Mouse (Mus musculus): Measurements from ENCODE around the gene Pkd1l1. TPM values are rescaled to one million over a fixed set of nuclear protein-coding genes. Genes with fewer than 3 reads are reported as not detected.
A peak's percentile ranks its signal among the peaks of the same experiment; 100 is the strongest.

Pkd1l1 gene
- polyA plus RNA-seq, 2 experiments: 0.04 to 0.11 TPM

DNA sequence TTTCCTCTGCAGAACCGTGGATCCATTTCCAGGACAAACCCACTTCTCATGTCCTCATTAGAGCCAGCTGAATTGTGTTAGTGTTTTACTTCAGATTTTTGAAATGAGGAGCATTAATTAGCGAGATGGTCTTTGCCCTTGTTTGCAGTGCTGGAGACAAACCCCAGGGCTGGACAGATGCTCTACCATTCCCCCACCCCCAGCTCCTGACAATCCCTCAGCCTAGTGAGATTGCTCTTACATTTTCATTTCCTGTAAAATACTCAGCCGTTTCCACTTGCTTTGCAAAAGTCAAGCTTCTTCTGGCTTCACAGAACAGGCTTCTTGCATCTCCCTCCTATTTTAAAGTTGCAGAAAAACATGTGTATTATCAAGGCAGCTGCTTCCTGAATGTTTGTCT is 155.7 kb downstream of the Pkd1l1 start:
- no peak for TF ChIP-seq POLR2A (IDR thresholded peaks at IDR 0.05; ENCODE audit: borderline replicate concordance, extremely low read depth, insufficient read depth, insufficient read length)
- Histone ChIP-seq H3K4me2 (replicated peaks; ENCODE audit: low read depth, low read length, severe bottlenecking) (no peak overlapping the region), H3K27me3 (ENCODE audit: control insufficient read depth, insufficient read depth, low read length) (no peaks in the 10 kb centered on the region), H3K4me1 (ENCODE audit: control insufficient read depth, insufficient read depth, low read length) (peaks cover 7% of the 10 kb centered on the region; the same call in 1 of the 2 replicates), H3K9me3 (ENCODE audit: control insufficient read depth, low read length) (0 out of 2 replicates have a peak, but pooled peaks cover 6% of the 10 kb centered on the region), H3K4me3 (replicated peaks; ENCODE audit: low read length) (no peak overlapping the region), H3K9ac (ENCODE audit: low read depth, low read length, severe bottlenecking) (no peak overlapping the region), H3K36me3 (ENCODE audit: control insufficient read depth, insufficient read depth, low read length) (no peaks in the 10 kb centered on the region), H3K27ac (replicated peaks; ENCODE audit: low read depth, low read length) (no peak overlapping the region)
- WGBS: 16% methylated on average over 3 of the region's 3 CpGs
- ATAC-seq (ENCODE audit: low FRiP score, low read depth) (no peak), DNase-seq (ENCODE audit: low spot score) (no peak)

DNA sequence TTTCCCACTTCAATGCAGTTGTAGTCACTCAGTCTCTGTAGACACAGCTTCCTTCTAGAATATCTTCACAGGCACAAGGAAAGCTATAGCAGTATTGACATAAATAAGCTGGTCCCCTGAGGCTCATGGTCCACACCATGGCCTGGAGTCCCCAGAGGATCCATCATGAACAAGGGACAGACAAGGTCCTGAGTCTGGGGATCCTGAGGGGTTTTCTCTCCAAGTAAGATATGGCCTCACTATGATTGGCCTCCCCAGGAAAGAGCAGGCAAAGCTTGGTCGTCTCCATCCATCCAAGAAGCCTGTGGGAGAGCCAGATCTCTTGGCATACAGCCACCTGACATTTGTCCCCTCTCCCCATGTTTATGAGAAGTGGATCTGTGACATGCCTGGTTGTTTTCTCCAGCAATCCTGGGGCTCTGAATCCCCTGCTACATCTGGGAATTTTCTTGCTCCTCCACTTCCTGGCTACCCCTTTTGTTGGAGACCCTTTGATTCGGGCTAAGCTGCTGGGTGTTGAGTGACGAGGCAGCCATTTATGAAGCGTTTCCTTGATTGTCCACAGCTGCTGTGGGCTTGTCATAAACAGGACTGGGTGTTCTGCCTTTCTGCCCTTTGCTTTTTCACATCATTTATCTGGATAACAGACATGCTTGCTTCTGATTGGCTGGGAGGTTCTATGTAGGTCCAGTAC is 158.8 kb downstream of the Pkd1l1 start:
- Histone ChIP-seq H3K9me3 (ENCODE audit: control insufficient read depth, low read length) (0 out of 2 replicates have a peak, but pooled peaks cover 4% of the 10 kb centered on the region), H3K4me1 (ENCODE audit: control insufficient read depth, insufficient read depth, low read length) (peaks cover 7% of the 10 kb centered on the region; the same call in 1 of the 2 replicates), H3K4me3 (replicated peaks; ENCODE audit: low read length) (no peak overlapping the region), H3K27ac (replicated peaks; ENCODE audit: low read depth, low read length) (no peak overlapping the region), H3K27me3 (ENCODE audit: control insufficient read depth, insufficient read depth, low read length) (no peaks in the 10 kb centered on the region), H3K4me2 (replicated peaks; ENCODE audit: low read depth, low read length, severe bottlenecking) (no peak overlapping the region), H3K9ac (ENCODE audit: low read depth, low read length, severe bottlenecking) (no peak overlapping the region), H3K36me3 (ENCODE audit: control insufficient read depth, insufficient read depth, low read length) (no peaks in the 10 kb centered on the region)
- DNase-seq (ENCODE audit: low spot score) (no peak), ATAC-seq (ENCODE audit: low FRiP score, low read depth) (peak; percentile 54; the same call in 1 of the 2 replicates)
- WGBS: 12% methylated on average over 4 of the region's 4 CpGs
- no peak for TF ChIP-seq POLR2A (IDR thresholded peaks at IDR 0.05; ENCODE audit: borderline replicate concordance, extremely low read depth, insufficient read depth, insufficient read length)

DNA sequence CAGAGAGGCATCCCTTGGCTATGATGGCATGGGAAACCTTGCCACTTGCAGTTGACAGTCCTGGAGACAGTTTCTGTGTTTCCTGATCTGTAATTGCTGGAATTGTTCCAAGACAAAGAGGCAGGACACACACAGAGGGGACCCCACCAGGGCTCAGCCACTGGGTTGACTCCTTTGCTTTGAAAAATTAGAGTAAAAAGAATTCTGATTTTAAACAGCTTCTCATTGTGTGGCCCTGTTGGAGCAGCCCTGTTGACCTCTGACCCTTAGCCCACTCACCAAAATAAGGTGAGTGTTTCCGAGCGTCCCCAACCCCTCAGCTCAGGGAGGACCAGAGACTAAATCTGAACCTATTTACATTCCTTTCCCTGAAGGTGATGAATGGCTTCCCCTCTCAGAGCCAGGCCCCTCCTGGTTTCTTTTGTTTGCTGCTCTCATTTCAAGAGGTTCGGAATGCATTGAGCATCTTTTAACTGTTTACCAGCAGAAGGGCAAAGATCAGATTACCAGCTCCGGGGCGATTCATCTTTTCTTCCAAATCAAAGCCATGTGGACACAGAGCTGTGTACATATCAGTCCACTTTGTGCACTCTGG is 161.5 kb downstream of the Pkd1l1 start:
- H3K27me3 ChIP-seq (ENCODE audit: control insufficient read depth, insufficient read depth, low read length): no peaks in the 10 kb centered on the region
- DNase-seq (ENCODE audit: low spot score) (no peak), ATAC-seq (ENCODE audit: low FRiP score, low read depth) (no peak)
- H3K36me3 ChIP-seq (ENCODE audit: control insufficient read depth, insufficient read depth, low read length): no peaks in the 10 kb centered on the region
- no peaks in the 10 kb centered on the region for H3K9me3 ChIP-seq (ENCODE audit: control insufficient read depth, low read length)
- no peak overlapping the region for H3K4me2 ChIP-seq (replicated peaks; ENCODE audit: low read depth, low read length, severe bottlenecking)
- TF ChIP-seq POLR2A (IDR thresholded peaks at IDR 0.05; ENCODE audit: borderline replicate concordance, extremely low read depth, insufficient read depth, insufficient read length): no peak
- WGBS: 17% methylated on average over 5 of the region's 5 CpGs
- H3K9ac ChIP-seq (ENCODE audit: low read depth, low read length, severe bottlenecking): no peak overlapping the region
- H3K4me1 ChIP-seq (ENCODE audit: control insufficient read depth, insufficient read depth, low read length): no peaks in the 10 kb centered on the region
- no peak overlapping the region for H3K27ac ChIP-seq (replicated peaks; ENCODE audit: low read depth, low read length)
- H3K4me3 ChIP-seq (replicated peaks; ENCODE audit: low read length): no peak overlapping the region

DNA sequence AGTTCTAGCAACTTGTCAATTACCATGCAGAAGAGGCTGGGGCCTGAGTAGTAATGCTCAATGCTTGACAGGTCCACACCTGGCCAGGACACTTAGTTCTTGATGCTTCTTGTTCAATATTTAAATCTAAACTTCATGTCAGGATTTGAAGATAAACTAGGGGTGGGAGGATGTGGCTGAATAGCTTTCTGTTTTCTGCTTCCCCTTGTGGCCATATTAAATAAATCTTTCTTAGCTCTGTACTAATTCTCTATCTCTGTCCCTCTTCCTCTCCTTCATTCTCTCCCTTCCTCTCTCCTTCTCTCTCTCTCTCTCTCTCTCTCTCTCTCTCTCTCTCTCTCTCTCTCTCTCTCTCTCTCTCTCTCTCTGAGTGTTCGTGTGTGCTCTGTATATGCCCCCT is 163.4 kb downstream of the Pkd1l1 start:
- H3K4me1 ChIP-seq (ENCODE audit: control insufficient read depth, insufficient read depth, low read length): no peaks in the 10 kb centered on the region
- H3K9ac ChIP-seq (ENCODE audit: low read depth, low read length, severe bottlenecking): no peak overlapping the region
- 75% methylated on average over 1 of the region's 1 CpGs for WGBS
- TF ChIP-seq POLR2A (IDR thresholded peaks at IDR 0.05; ENCODE audit: borderline replicate concordance, extremely low read depth, insufficient read depth, insufficient read length): no peak
- ATAC-seq (ENCODE audit: low FRiP score, low read depth): no peak
- no peaks in the 10 kb centered on the region for H3K9me3 ChIP-seq (ENCODE audit: control insufficient read depth, low read length)
- no peak overlapping the region for H3K4me2 ChIP-seq (replicated peaks; ENCODE audit: low read depth, low read length, severe bottlenecking)
- no peak overlapping the region for H3K27ac ChIP-seq (replicated peaks; ENCODE audit: low read depth, low read length)
- H3K27me3 ChIP-seq (ENCODE audit: control insufficient read depth, insufficient read depth, low read length): no peaks in the 10 kb centered on the region
- H3K4me3 ChIP-seq (replicated peaks; ENCODE audit: low read length): no peak overlapping the region
- DNase-seq (ENCODE audit: low spot score): no peak
- no peaks in the 10 kb centered on the region for H3K36me3 ChIP-seq (ENCODE audit: control insufficient read depth, insufficient read depth, low read length)

DNA sequence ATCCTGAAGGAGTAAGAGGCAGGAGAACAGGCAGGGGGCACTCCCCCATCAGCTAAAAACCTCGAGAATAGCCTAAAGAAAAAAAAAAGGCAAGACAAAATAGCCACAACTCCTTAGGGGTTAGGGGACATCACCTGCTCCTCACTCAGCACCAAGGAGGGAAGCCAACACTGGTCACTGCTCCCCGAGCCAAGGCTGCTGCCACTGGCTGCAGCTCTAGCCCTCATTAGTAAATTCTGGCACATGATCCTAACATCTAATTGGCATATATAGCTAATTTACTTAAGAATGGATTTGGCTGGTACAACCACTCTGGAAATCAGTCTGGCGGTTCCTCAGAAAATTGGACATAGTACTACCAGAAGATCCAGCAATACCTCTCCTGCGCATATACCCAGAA is 166.1 kb downstream of the Pkd1l1 start:
- TF ChIP-seq POLR2A (IDR thresholded peaks at IDR 0.05; ENCODE audit: borderline replicate concordance, extremely low read depth, insufficient read depth, insufficient read length): no peak
- no peak overlapping the region for H3K9ac ChIP-seq (ENCODE audit: low read depth, low read length, severe bottlenecking)
- DNase-seq (ENCODE audit: low spot score) (no peak), ATAC-seq (ENCODE audit: low FRiP score, low read depth) (no peak)
- H3K4me2 ChIP-seq (replicated peaks; ENCODE audit: low read depth, low read length, severe bottlenecking): no peak overlapping the region
- H3K27me3 ChIP-seq (ENCODE audit: control insufficient read depth, insufficient read depth, low read length): no peaks in the 10 kb centered on the region
- no peak overlapping the region for H3K4me3 ChIP-seq (replicated peaks; ENCODE audit: low read length)
- WGBS: 72% methylated on average over 4 of the region's 4 CpGs
- H3K36me3 ChIP-seq (ENCODE audit: control insufficient read depth, insufficient read depth, low read length): no peaks in the 10 kb centered on the region
- H3K4me1 ChIP-seq (ENCODE audit: control insufficient read depth, insufficient read depth, low read length): no peaks in the 10 kb centered on the region
- no peaks in the 10 kb centered on the region for H3K9me3 ChIP-seq (ENCODE audit: control insufficient read depth, low read length)
- no peak overlapping the region for H3K27ac ChIP-seq (replicated peaks; ENCODE audit: low read depth, low read length)

All from limb, embryonic 14.5 days (tissue).